Mouse (Mus musculus): ENCODE results near the gene Lman2. TPM values are rescaled to one million over a fixed set of nuclear protein-coding genes. Genes with fewer than 3 reads are reported as not detected.

The Lman2 gene
- polyA plus RNA-seq, 1 experiment from 2014 or later, result 97.1 TPM

GRCm38 (mm10) chr13:55327633-55328032 lies 35.0 kb downstream of the Lman2 start:
- DNase-seq (ENCODE audit: low spot score), result peak; percentile 90

- no peak for DNase-seq (ENCODE audit: low spot score)
Observed at GRCm38 (mm10) chr13:55327169-55327568, 35.4 kb downstream of the Lman2 start.

- no peak for DNase-seq (ENCODE audit: low spot score)
Observed at GRCm38 (mm10) chr13:55325596-55325995, 37.0 kb downstream of the Lman2 start.

- DNase-seq (ENCODE audit: low spot score), result peak; percentile 56
Observed at GRCm38 (mm10) chr13:55322130-55322825, 40.3 kb downstream of the Lman2 start.

DNA sequence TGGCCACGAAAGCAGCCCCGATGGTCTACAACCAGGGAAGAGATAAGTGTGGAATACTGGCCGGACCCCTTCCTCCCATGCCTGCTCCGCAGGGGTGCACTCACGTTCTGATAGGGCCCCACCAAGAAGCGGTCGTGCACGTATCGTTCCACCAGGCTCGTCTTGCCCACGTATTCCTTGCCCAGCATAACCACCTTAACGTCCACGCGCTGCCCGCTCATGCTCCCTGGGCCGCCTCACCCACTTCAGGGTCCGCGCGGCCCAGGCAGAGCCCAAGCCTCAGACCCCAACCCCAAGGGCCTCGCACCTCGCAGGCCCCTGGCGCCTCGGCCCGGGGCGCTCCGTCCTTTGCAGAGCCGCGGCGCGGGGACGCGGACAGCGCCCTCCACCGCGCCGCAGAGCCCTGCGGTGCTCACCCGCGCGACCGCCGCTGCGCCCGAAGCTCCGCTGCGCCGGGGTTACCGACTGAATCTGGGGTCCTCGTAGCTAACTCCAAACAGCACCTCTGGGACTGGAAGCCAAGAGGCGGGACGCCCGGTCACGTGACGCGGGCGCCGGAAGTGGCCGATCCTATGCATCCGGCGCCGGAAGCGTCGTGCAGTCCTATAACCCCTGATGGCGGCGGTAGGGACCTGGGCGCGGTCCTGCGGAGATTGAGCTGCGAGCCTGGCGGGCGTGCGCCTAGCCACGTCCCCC lies 41.0 kb downstream of the Lman2 start, which contains the start of gene Rab24:
Gene Rab24, minus strand, starts transcription at position 513 of the 696 bp plus-strand sequence.
- peak; percentile 94 for DNase-seq (ENCODE audit: low spot score)

- DNase-seq (ENCODE audit: low spot score), result no peak
Observed at GRCm38 (mm10) chr13:55319931-55320533, 42.6 kb downstream of the Lman2 start, which contains the start of gene Prelid1. Gene Prelid1 (plus strand): TSS chr13:55320500.

- no peak for DNase-seq (ENCODE audit: low spot score)
Observed at GRCm38 (mm10) chr13:55318351-55318750, 44.2 kb downstream of the Lman2 start.

GRCm38 (mm10) chr13:55314891-55315412 lies 47.6 kb downstream of the Lman2 start:
- DNase-seq (ENCODE audit: low spot score), result no peak

DNA sequence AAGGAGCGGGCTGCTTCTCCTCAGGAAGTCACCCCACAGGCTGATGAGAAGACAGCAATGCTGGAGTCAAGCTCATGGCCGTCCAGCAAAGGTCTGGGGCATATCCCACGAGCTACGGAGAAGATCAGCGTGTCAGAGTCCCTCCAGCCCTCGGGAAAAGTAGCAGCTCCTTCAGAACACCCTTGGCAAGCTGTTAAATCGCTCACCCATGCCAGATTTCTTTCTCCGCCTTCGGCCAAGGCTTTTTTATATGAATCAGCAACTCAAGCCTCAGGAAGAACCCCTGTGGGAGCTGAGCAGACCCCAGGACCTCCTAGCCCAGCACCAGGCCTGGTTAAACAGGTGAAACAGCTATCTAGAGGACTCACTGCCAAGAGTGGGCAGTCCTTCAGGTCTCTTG lies 49.5 kb downstream of the Lman2 start:
- DNase-seq (ENCODE audit: low spot score), result no peak

DNA sequence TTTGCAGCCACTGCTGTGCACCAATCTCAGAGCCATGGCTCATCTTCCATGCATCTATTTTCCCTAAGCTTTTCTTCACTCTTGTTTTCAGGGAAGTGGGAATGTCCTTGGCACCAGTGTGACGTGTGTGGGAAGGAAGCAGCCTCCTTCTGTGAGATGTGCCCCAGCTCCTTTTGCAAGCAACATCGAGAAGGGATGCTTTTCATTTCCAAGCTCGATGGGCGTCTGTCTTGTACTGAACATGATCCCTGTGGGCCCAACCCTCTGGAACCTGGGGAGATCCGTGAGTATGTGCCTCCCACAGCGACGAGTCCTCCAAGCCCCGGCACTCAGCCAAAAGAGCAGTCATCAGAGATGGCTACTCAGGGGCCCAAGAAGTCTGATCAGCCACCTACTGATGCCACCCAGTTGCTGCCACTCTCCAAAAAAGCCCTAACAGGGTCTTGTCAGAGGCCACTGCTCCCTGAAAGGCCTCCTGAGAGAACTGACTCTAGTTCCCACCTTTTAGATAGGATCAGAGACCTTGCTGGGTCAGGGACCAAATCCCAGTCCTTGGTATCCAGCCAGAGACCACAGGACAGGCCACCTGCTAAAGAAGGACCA lies 50.5 kb downstream of the Lman2 start:
- DNase-seq (ENCODE audit: low spot score), result no peak

- no peak for DNase-seq (ENCODE audit: low spot score)
Observed at GRCm38 (mm10) chr13:55300913-55301312, 61.7 kb downstream of the Lman2 start.

GRCm38 (mm10) chr13:55296760-55297159 lies 65.8 kb downstream of the Lman2 start:
- DNase-seq (ENCODE audit: low spot score), result no peak

Other genes starting within 250 kb of the Lman2 start
- gene Gm17617, start 229.2 kb downstream of the Lman2 start, polyA plus RNA-seq (2015; fragmentation: Nextera tagmentation; extraction: Ambion mirVana), result not detected in 2 replicates
- 0.06 TPM in 1 of 2 replicates, not detected in the other for gene Fgfr4, start 210.1 kb downstream of the Lman2 start, polyA plus RNA-seq (2015; fragmentation: Nextera tagmentation; extraction: Ambion mirVana)
- 52.6 and 73.8 TPM in 2 replicates for gene Nsd1, start 153.0 kb downstream of the Lman2 start, polyA plus RNA-seq (2015; fragmentation: Nextera tagmentation; extraction: Ambion mirVana)
- gene Prelid1, start 42.3 kb downstream of the Lman2 start, polyA plus RNA-seq (2015; fragmentation: Nextera tagmentation; extraction: Ambion mirVana), result 434 and 456 TPM in 2 replicates
- 99.1 and 105 TPM in 2 replicates for gene Rab24, start 40.8 kb downstream of the Lman2 start, polyA plus RNA-seq (2015; fragmentation: Nextera tagmentation; extraction: Ambion mirVana)
- gene Mxd3, start 33.0 kb downstream of the Lman2 start, polyA plus RNA-seq (2015; fragmentation: Nextera tagmentation; extraction: Ambion mirVana), result 57.9 and 66.6 TPM in 2 replicates
- 53.6 and 62.3 TPM in 2 replicates for gene Rgs14, start 6.9 kb upstream of the Lman2 start, polyA plus RNA-seq (2015; fragmentation: Nextera tagmentation; extraction: Ambion mirVana)
- 0.06 and 0.07 TPM in 2 replicates for gene Slc34a1, start 35.4 kb upstream of the Lman2 start, polyA plus RNA-seq (2015; fragmentation: Nextera tagmentation; extraction: Ambion mirVana)
- gene Pfn3, start 52.4 kb upstream of the Lman2 start, polyA plus RNA-seq (2015; fragmentation: Nextera tagmentation; extraction: Ambion mirVana), result not detected in 2 replicates
- gene F12, start 64.0 kb upstream of the Lman2 start, polyA plus RNA-seq (2015; fragmentation: Nextera tagmentation; extraction: Ambion mirVana), result 0.12 TPM in 1 of 2 replicates, not detected in the other
- gene Grk6, start 82.3 kb upstream of the Lman2 start, polyA plus RNA-seq (2015; fragmentation: Nextera tagmentation; extraction: Ambion mirVana), result 76.9 and 87.8 TPM in 2 replicates
- 0.27 and 0.46 TPM in 2 replicates for gene Prr7, start 101.5 kb upstream of the Lman2 start, polyA plus RNA-seq (2015; fragmentation: Nextera tagmentation; extraction: Ambion mirVana)
- gene Dbn1, start 125.3 kb upstream of the Lman2 start, polyA plus RNA-seq (2015; fragmentation: Nextera tagmentation; extraction: Ambion mirVana), result 8.4 and 9.3 TPM in 2 replicates
- 37.5 and 39.4 TPM in 2 replicates for gene Pdlim7, start 150.9 kb upstream of the Lman2 start, polyA plus RNA-seq (2015; fragmentation: Nextera tagmentation; extraction: Ambion mirVana)
- 2.6 and 2.7 TPM in 2 replicates for gene Dok3, start 166.5 kb upstream of the Lman2 start, polyA plus RNA-seq (2015; fragmentation: Nextera tagmentation; extraction: Ambion mirVana)
- 51.6 and 54.2 TPM in 2 replicates for gene Ddx41, start 173.9 kb upstream of the Lman2 start, polyA plus RNA-seq (2015; fragmentation: Nextera tagmentation; extraction: Ambion mirVana)
- gene Fam193b, start 208.3 kb upstream of the Lman2 start, polyA plus RNA-seq (2015; fragmentation: Nextera tagmentation; extraction: Ambion mirVana), result 39.6 and 50.0 TPM in 2 replicates
- 117 and 129 TPM in 2 replicates for gene Tmed9, start 210.9 kb upstream of the Lman2 start, polyA plus RNA-seq (2015; fragmentation: Nextera tagmentation; extraction: Ambion mirVana)
- gene B4galt7, start 237.1 kb upstream of the Lman2 start, polyA plus RNA-seq (2015; fragmentation: Nextera tagmentation; extraction: Ambion mirVana), result 20.2 and 24.1 TPM in 2 replicates